Mouse (Mus musculus) liver, adult 2 months (tissue): ENCODE measurements around the gene Olfr340.

ENCODE experiments used
- CTCF ChIP-seq: fragments of 200-500 bp; IDR thresholded peaks from 2 replicates; pipeline ENCODE4 v1.5.1; 2011; ENCODE audit warnings: low read depth, low read length, control low read depth
- POLR2A ChIP-seq: fragments of 200-500 bp; IDR thresholded peaks from 2 replicates; pipeline ENCODE4 v1.6.1; 2011; ENCODE audit warnings: low read length, control low read depth; ENCODE audit not compliant: insufficient read depth; ENCODE audit errors: extremely low read depth

DNA sequence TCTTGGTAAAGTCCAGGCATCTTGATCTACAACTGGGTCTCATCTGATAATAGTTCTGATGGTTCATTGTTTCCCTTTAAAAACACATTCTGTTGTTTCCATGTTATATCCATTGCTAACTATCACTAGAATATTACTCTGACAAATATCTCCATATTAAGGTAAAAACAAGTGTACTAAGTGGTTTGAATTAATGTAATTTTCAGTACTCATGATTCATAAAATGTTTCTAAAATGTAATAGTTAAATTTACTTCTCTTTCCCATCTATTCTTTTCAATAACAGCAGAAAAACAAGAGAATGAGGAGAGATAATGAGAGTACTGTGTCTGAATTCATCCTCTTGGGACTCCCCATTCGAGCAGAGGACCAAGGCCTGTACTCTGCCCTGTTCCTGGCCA lies at the start of gene Olfr340:
- TF ChIP-seq POLR2A (no peak), CTCF (no peak)
